Mouse (Mus musculus) adrenal gland, adult 2 months (tissue): ENCODE results near the gene Opn4. TPM values are rescaled to one million over a fixed set of nuclear protein-coding genes. Genes with fewer than 3 reads are reported as not detected.
A peak's percentile ranks its signal among the peaks of the same experiment; 100 is the strongest.

Source experiments
- DNase-seq: peaks from one replicate; pipeline ENCODE4 v3.0.0; 2021
- long read RNA-seq: library from polyadenylated mRNA; stranded (forward); transcript quantifications from one replicate; pipeline ENCODE4 v2.0.0, GENCODE M21; 2021
- polyA plus RNA-seq: library from polyadenylated mRNA; depleted of rRNA; stranded (reverse); fragments of >200 nt; gene quantifications from 2 replicates; pipeline ENCODE4 v1.2.3, GENCODE M21; 2012; rRNA removed
- total RNA-seq, 2 experiments: library from RNA; stranded (reverse); gene quantifications; 2 replicates each; pipeline ENCODE4 v1.2.3; 2021

Opn4 gene
- under 1 TPM in 1 of 2 experiments, not detected in 1; 0.26 TPM for total RNA-seq
- polyA plus RNA-seq, result 0.26 TPM in 1 of 2 replicates, not detected in the other
- long read RNA-seq, result 0 reads

- DNase-seq, result no peak
Measured at GRCm38 (mm10) chr14:34599941-34600340, at the start of gene Opn4. Gene Opn4, minus strand, starts transcription at chr14:34600142.

GRCm38 (mm10) chr14:34647870-34648475 is 48.0 kb upstream of the Opn4 start:
- DNase-seq, result no peak

GRCm38 (mm10) chr14:34644140-34644539 is 44.2 kb upstream of the Opn4 start:
- DNase-seq, result no peak

GRCm38 (mm10) chr14:34635721-34636120 is 35.8 kb upstream of the Opn4 start:
- no peak for DNase-seq

- no peak for DNase-seq
Measured at GRCm38 (mm10) chr14:34635192-34635591, 35.2 kb upstream of the Opn4 start.

- no peak for DNase-seq
Measured at GRCm38 (mm10) chr14:34632722-34633448, 32.9 kb upstream of the Opn4 start.

- DNase-seq, result no peak
Measured at GRCm38 (mm10) chr14:34626824-34627223, 26.9 kb upstream of the Opn4 start.

GRCm38 (mm10) chr14:34623531-34624210 is 23.7 kb upstream of the Opn4 start:
- peak; percentile 37 for DNase-seq

- no peak for DNase-seq
Measured at GRCm38 (mm10) chr14:34623074-34623473, 23.1 kb upstream of the Opn4 start.

GRCm38 (mm10) chr14:34620611-34621376 is 20.9 kb upstream of the Opn4 start:
- peak; percentile 93 for DNase-seq

GRCm38 (mm10) chr14:34618808-34619207 is 18.9 kb upstream of the Opn4 start:
- DNase-seq, result peak; percentile 76

- DNase-seq, result peak; percentile 89
Measured at GRCm38 (mm10) chr14:34616821-34617220, 16.9 kb upstream of the Opn4 start.

GRCm38 (mm10) chr14:34615625-34616024 is 15.7 kb upstream of the Opn4 start:
- no peak for DNase-seq

- peak; percentile 40 for DNase-seq
Measured at GRCm38 (mm10) chr14:34615082-34615481, 15.1 kb upstream of the Opn4 start.

- DNase-seq, result no peak
Measured at GRCm38 (mm10) chr14:34614551-34614950, 14.6 kb upstream of the Opn4 start.

- no peak for DNase-seq
Measured at GRCm38 (mm10) chr14:34613523-34613922, 13.6 kb upstream of the Opn4 start.

- no peak for DNase-seq
Measured at GRCm38 (mm10) chr14:34612222-34612621, 12.3 kb upstream of the Opn4 start.

GRCm38 (mm10) chr14:34611591-34611990 is 11.6 kb upstream of the Opn4 start:
- DNase-seq, result no peak

- DNase-seq, result no peak
Measured at GRCm38 (mm10) chr14:34601910-34602309, 2.0 kb upstream of the Opn4 start.

- DNase-seq, result peak; percentile 61
Measured at GRCm38 (mm10) chr14:34595596-34596255, 4.2 kb downstream of the Opn4 start.

- no peak for DNase-seq
Measured at GRCm38 (mm10) chr14:34591741-34592535, 8.0 kb downstream of the Opn4 start.
